Mouse (Mus musculus) liver, embryonic 16.5 days (tissue): ENCODE measurements around the gene Wif1. TPM values are rescaled to one million over a fixed set of nuclear protein-coding genes. Genes with fewer than 3 reads are reported as not detected.
A peak's percentile ranks its signal among the peaks of the same experiment; 100 is the strongest.

ENCODE experiments used
- ATAC-seq: fragments of 200-750 bp; cut with Nextera tagmentation; 2 replicates; pipeline ENCODE4 v1.8.0; 2017; ENCODE audit warnings: low read depth, mild to moderate bottlenecking, moderate number of reproducible peaks, moderate library complexity
- H3K27ac ChIP-seq: fragments of 300-500 bp; sonication (generic); 2 replicates; pipeline ENCODE4 v1.5.1; 2014; ENCODE audit warnings: mild to moderate bottlenecking, low read length
- H3K27me3 ChIP-seq: fragments of 300-500 bp; sonication (generic); 2 replicates; pipeline ENCODE4 v1.6.1; 2014; ENCODE audit warnings: low read depth, low read length, mixed read lengths; ENCODE audit not compliant: control insufficient read depth, insufficient read depth
- H3K36me3 ChIP-seq: fragments of 300-500 bp; sonication (generic); 2 replicates; pipeline ENCODE4 v1.6.1; 2014; ENCODE audit warnings: mild to moderate bottlenecking; ENCODE audit not compliant: control insufficient read depth, insufficient read depth
- H3K4me1 ChIP-seq: fragments of 300-500 bp; sonication (generic); 2 replicates; pipeline ENCODE4 v1.6.1; 2014; ENCODE audit warnings: low read depth, low read length, mixed read lengths; ENCODE audit not compliant: control insufficient read depth
- H3K4me2 ChIP-seq: fragments of 300-500 bp; sonication (generic); 2 replicates; pipeline ENCODE4 v1.6.1; 2014; ENCODE audit warnings: low read depth, low read length, mixed read lengths
- H3K4me3 ChIP-seq: fragments of 300-500 bp; sonication (generic); 2 replicates; pipeline ENCODE4 v1.5.1; 2014; ENCODE audit warnings: low read depth, mild to moderate bottlenecking, low read length
- H3K9ac ChIP-seq: fragments of 300-500 bp; sonication (generic); 2 replicates; pipeline ENCODE4 v1.6.1; 2014; ENCODE audit warnings: low read depth, low read length
- H3K9me3 ChIP-seq: fragments of 300-500 bp; sonication (generic); replicated peaks from 2 replicates; pipeline ENCODE4 v1.6.1; 2016; ENCODE audit warnings: low read length; ENCODE audit not compliant: control insufficient read depth
- WGBS: fragments of 180-500 bp; shearing (Covaris S2); extraction: QIAGEN DNeasy Blood & Tissue Kit; methylation state at CpG from one replicate; pipeline ENCODE4 v1.1.7; 2014; ENCODE audit not compliant: insufficient replicate concordance; 5-methylcytosine and 5-hydroxymethylcytosine counted together
- polyA plus RNA-seq: library from polyadenylated mRNA; unstranded; fragments of >200 nt; fragmentation: Nextera tagmentation; extraction: Ambion mirVana; gene quantifications from 2 replicates; pipeline ENCODE4 v1.2.1, GENCODE M21; 2015

Wif1 gene
- polyA plus RNA-seq, 1 experiment from 2014 or later, result 1.0 TPM

DNA sequence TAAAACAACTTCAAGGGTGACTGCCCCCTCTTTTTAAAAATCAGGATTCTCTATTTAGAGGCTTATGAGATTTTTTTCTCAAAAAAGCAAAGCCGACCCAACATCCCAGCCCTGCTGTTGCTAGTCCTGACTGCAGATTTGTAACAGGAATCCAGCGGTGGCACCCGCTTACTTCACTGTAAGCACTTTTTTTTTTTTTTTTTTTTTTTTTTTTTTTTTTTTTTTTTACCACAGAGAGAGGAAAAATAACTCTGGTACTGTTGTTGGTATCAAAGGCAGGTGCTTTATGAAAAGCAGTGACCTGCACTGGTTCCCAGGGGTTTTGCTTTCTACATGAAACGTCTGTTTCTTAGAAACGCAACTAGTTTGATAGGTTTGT lies 798 bp downstream of the Wif1 start:
- WGBS, result 16% methylated on average over 5 of the region's 5 CpGs
- no peak for ATAC-seq
- no peak overlapping the region for H3K9ac ChIP-seq
- H3K4me2 ChIP-seq, result peak overlapping the region; percentile 78
- H3K4me1 ChIP-seq, result peaks cover 4% of the 10 kb centered on the region; the same call in 1 of the 2 replicates
- H3K4me3 ChIP-seq, result peak overlapping the region; percentile 58; the same call in 1 of the 2 replicates
- no peak overlapping the region for H3K27ac ChIP-seq
- peaks cover 16% of the 10 kb centered on the region for H3K27me3 ChIP-seq
- H3K36me3 ChIP-seq, result no peaks in the 10 kb centered on the region
- H3K9me3 ChIP-seq, result no peaks in the 10 kb centered on the region

GRCm38 (mm10) chr10:121038556-121039284 lies 5.0 kb downstream of the Wif1 start:
- H3K9ac ChIP-seq, result no peak overlapping the region
- no peak overlapping the region for H3K27ac ChIP-seq
- H3K27me3 ChIP-seq, result peaks cover 12% of the 10 kb centered on the region
- H3K36me3 ChIP-seq, result no peaks in the 10 kb centered on the region
- no peak overlapping the region for H3K4me3 ChIP-seq
- peaks cover 4% of the 10 kb centered on the region; the same call in 1 of the 2 replicates for H3K4me1 ChIP-seq
- no peaks in the 10 kb centered on the region for H3K9me3 ChIP-seq
- H3K4me2 ChIP-seq, result no peak overlapping the region
- WGBS, result 65% methylated on average over 4 of the region's 4 CpGs
- no peak for ATAC-seq

- no peaks in the 10 kb centered on the region for H3K27me3 ChIP-seq
- ATAC-seq, result no peak
- H3K9ac ChIP-seq, result no peak overlapping the region
- H3K4me3 ChIP-seq, result no peak overlapping the region
- no peaks in the 10 kb centered on the region for H3K36me3 ChIP-seq
- no peak overlapping the region for H3K4me2 ChIP-seq
- no peaks in the 10 kb centered on the region for H3K9me3 ChIP-seq
- no peak overlapping the region for H3K27ac ChIP-seq
- WGBS, result 68% methylated on average over 14 of the region's 14 CpGs
- H3K4me1 ChIP-seq, result no peaks in the 10 kb centered on the region
Observed at GRCm38 (mm10) chr10:121040911-121041310, 7.2 kb downstream of the Wif1 start.

DNA sequence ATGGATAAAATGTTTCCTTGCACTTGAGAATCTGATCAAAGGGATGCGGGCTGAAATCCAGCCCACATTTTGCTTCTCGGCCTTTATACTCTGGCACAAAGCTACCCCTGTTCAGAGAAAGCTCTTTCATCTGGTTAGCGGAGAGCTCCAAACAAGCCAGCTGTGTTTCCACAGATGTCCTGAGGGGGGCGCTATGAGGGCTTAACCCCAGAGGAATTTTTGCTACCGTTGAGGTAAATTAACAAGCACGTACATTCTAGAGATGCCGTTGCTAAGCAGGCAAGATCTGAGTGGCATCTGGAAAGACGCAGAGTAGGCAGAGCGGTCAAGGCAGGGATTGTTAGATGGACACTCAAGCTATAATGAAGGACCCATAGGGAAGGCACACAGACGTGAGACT lies 13.7 kb downstream of the Wif1 start:
- Histone ChIP-seq H3K4me2 (no peak overlapping the region), H3K27ac (no peak overlapping the region), H3K9me3 (no peaks in the 10 kb centered on the region), H3K27me3 (no peaks in the 10 kb centered on the region), H3K9ac (no peak overlapping the region), H3K36me3 (no peaks in the 10 kb centered on the region), H3K4me1 (no peaks in the 10 kb centered on the region), H3K4me3 (no peak overlapping the region)
- WGBS, result 71% methylated on average over 10 of the region's 10 CpGs
- no peak for ATAC-seq

GRCm38 (mm10) chr10:121052076-121052475 lies 18.3 kb downstream of the Wif1 start:
- 68% methylated on average over 6 of the region's 6 CpGs for WGBS
- no peak overlapping the region for H3K4me3 ChIP-seq
- ATAC-seq, result no peak
- H3K27me3 ChIP-seq, result no peaks in the 10 kb centered on the region
- H3K27ac ChIP-seq, result no peak overlapping the region
- no peaks in the 10 kb centered on the region for H3K4me1 ChIP-seq
- no peaks in the 10 kb centered on the region for H3K36me3 ChIP-seq
- no peak overlapping the region for H3K9ac ChIP-seq
- no peak overlapping the region for H3K4me2 ChIP-seq
- H3K9me3 ChIP-seq, result no peaks in the 10 kb centered on the region

GRCm38 (mm10) chr10:121055452-121056188 lies 21.9 kb downstream of the Wif1 start:
- WGBS, result 58% methylated on average over 13 of the region's 13 CpGs
- Histone ChIP-seq H3K4me1 (no peaks in the 10 kb centered on the region), H3K9ac (no peak overlapping the region), H3K9me3 (no peaks in the 10 kb centered on the region), H3K4me3 (no peak overlapping the region), H3K36me3 (no peaks in the 10 kb centered on the region), H3K27me3 (no peaks in the 10 kb centered on the region), H3K4me2 (no peak overlapping the region), H3K27ac (peak overlapping the region; percentile 3; the same call in 1 of the 2 replicates)
- no peak for ATAC-seq

- H3K9ac ChIP-seq, result no peak overlapping the region
- no peak overlapping the region for H3K4me3 ChIP-seq
- H3K36me3 ChIP-seq, result no peaks in the 10 kb centered on the region
- ATAC-seq, result no peak
- no peak overlapping the region for H3K4me2 ChIP-seq
- no peaks in the 10 kb centered on the region for H3K27me3 ChIP-seq
- no peaks in the 10 kb centered on the region for H3K4me1 ChIP-seq
- 53% methylated on average over 6 of the region's 6 CpGs for WGBS
- H3K27ac ChIP-seq, result no peak overlapping the region
- no peaks in the 10 kb centered on the region for H3K9me3 ChIP-seq
Observed at GRCm38 (mm10) chr10:121056823-121057222, 23.1 kb downstream of the Wif1 start.

DNA sequence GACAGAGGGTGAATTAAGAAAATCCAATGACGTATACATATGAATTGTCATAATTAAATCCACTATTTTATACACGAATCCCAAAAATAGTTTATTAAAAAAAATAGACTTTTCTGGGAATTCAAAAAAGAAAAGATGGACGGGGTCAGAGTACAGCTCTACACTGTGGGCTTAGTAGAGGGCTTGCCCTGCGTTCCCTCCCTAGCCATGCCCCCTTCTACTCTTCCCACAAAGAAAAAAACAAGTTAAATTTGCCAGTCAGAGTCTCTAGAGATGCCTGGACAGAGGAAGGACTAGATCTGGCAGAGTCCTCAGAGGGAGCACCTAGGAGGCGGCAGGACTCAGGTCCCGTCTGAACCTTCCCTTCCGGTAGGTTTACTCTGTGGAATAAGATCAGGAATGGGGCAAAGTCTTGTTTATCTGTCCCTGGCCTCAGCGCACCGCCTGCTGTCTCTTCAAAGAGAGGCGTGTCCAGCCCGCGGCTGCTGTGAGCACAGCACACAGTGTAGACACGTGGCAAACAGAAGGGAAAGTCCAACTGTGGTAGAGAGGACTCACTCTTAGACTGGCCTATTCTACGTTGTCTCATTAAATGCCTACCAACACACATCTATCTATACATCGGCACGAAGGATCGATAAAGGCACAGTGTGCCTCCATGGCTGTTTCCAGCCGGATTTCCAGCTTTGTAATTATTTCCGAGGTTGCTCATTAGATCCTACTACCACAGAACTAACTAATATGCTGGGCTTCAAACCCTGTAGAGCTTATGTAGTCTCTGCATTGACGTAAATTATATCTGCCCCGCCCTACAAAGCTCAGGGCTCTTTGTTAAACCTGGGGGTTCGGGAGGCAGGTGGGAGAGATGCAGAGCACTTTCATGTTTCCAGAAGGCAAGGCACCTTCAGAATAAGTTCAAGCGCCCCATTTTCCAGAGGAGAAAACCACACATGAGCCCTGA lies 25.6 kb downstream of the Wif1 start:
- ATAC-seq, result peak; percentile 97
- Histone ChIP-seq H3K27me3 (no peaks in the 10 kb centered on the region), H3K9ac (no peak overlapping the region), H3K9me3 (no peaks in the 10 kb centered on the region), H3K27ac (peak overlapping the region; percentile 73), H3K4me3 (no peak overlapping the region), H3K4me2 (no peak overlapping the region), H3K36me3 (no peaks in the 10 kb centered on the region), H3K4me1 (no peaks in the 10 kb centered on the region)
- 57% methylated on average over 23 of the region's 23 CpGs for WGBS
